Mouse (Mus musculus) left cerebral cortex, postnatal 25 days (tissue): ENCODE results near the gene Fer. TPM values are rescaled to one million over a fixed set of nuclear protein-coding genes. Genes with fewer than 3 reads are reported as not detected.

ENCODE experiments used
- DNase-seq, 2 experiments: peaks; one replicate each; pipeline ENCODE4 v3.0.0; 2022; ENCODE audit warnings: low spot score in 2 of 2, mixed read lengths in 1 of 2
- intact Hi-C: fragments of 180-260 bp; cut with DNase I; formaldehyde crosslinking; loops from one replicate; pipeline ENCODE4 v1.15.1; 2025
- total RNA-seq, 2 experiments: library from RNA; stranded (reverse); gene quantifications; 2 replicates each; pipeline ENCODE4 v1.2.3; 2021

The Fer gene
- total RNA-seq, 2 experiments from 2014 or later, result 29.8 to 30.1 TPM

- DNase-seq, result no peak
Observed at GRCm38 (mm10) chr17:63970239-63970638, 107.4 kb downstream of the Fer start.

GRCm38 (mm10) chr17:63970939-63971338 lies 108.1 kb downstream of the Fer start:
- intact Hi-C loops, result no loop called here
- DNase-seq, result no peak

More at GRCm38 (mm10) chr17:63970239-63970638, 107.4 kb downstream of the Fer start:
- intact Hi-C loops, result no loop called here

GRCm38 (mm10) chr17:63972181-63972580 lies 109.3 kb downstream of the Fer start:
- intact Hi-C loops, result no loop called here
- no peak for DNase-seq

GRCm38 (mm10) chr17:63973806-63974205 lies 110.9 kb downstream of the Fer start:
- intact Hi-C loops, result no loop called here
- DNase-seq, result no peak

- DNase-seq, result no peak
Observed at GRCm38 (mm10) chr17:63974253-63974652, 111.4 kb downstream of the Fer start.

GRCm38 (mm10) chr17:63978794-63979571 lies 116.1 kb downstream of the Fer start:
- intact Hi-C loops, result no loop called here

More at GRCm38 (mm10) chr17:63974253-63974652, 111.4 kb downstream of the Fer start:
- intact Hi-C loops, result no loop called here

GRCm38 (mm10) chr17:63980167-63980566 lies 117.3 kb downstream of the Fer start:
- no peak for DNase-seq
- intact Hi-C loops, result no loop called here

More at GRCm38 (mm10) chr17:63978794-63979571, 116.1 kb downstream of the Fer start:
- no peak for DNase-seq

GRCm38 (mm10) chr17:63988710-63989109 lies 125.8 kb downstream of the Fer start:
- DNase-seq, result no peak
- intact Hi-C loops, result no loop called here

- DNase-seq, result no peak
- intact Hi-C loops, result no loop called here
Observed at GRCm38 (mm10) chr17:63991160-63991559, 128.3 kb downstream of the Fer start.

- intact Hi-C loops, result no loop called here
- DNase-seq, result no peak
Observed at GRCm38 (mm10) chr17:63995921-63996320, 133.1 kb downstream of the Fer start.

- intact Hi-C loops, result no loop called here
- no peak for DNase-seq
Observed at GRCm38 (mm10) chr17:63997643-63998042, 134.8 kb downstream of the Fer start.

GRCm38 (mm10) chr17:64003444-64003843 lies 140.6 kb downstream of the Fer start:
- intact Hi-C loops, result no loop called here

GRCm38 (mm10) chr17:64005575-64006249 lies 142.8 kb downstream of the Fer start:
- no peak for DNase-seq

More at GRCm38 (mm10) chr17:64003444-64003843, 140.6 kb downstream of the Fer start:
- no peak for DNase-seq

GRCm38 (mm10) chr17:64016606-64017005 lies 153.7 kb downstream of the Fer start:
- intact Hi-C loops, result no loop called here

More at GRCm38 (mm10) chr17:64005575-64006249, 142.8 kb downstream of the Fer start:
- intact Hi-C loops, result no loop called here

GRCm38 (mm10) chr17:64018240-64018639 lies 155.4 kb downstream of the Fer start:
- no peak for DNase-seq
- intact Hi-C loops, result no loop called here

More at GRCm38 (mm10) chr17:64016606-64017005, 153.7 kb downstream of the Fer start:
- no peak for DNase-seq

- intact Hi-C loops, result no loop called here
- DNase-seq, result no peak
Observed at GRCm38 (mm10) chr17:64018870-64019269, 156.0 kb downstream of the Fer start.

- DNase-seq, result peak in 1 of 2 experiments; percentile 15
- intact Hi-C loops, result loop anchor here (10.0 kb wide), 1 partner anchor 355 kb away; no protein-coding TSS in a partner anchor
Observed at GRCm38 (mm10) chr17:64019646-64020045, 156.8 kb downstream of the Fer start.

- intact Hi-C loops, result loop anchor here (10.0 kb wide), 1 partner anchor 348 kb away; no protein-coding TSS in a partner anchor
- DNase-seq, result no peak
Observed at GRCm38 (mm10) chr17:64026485-64026884, 163.6 kb downstream of the Fer start.

GRCm38 (mm10) chr17:64041771-64042170 lies 178.9 kb downstream of the Fer start:
- DNase-seq, result no peak
- intact Hi-C loops, result no loop called here

GRCm38 (mm10) chr17:64045326-64045725 lies 182.5 kb downstream of the Fer start:
- DNase-seq, result peak; percentile 72 to 90
- intact Hi-C loops, result no loop called here

GRCm38 (mm10) chr17:64046557-64046956 lies 183.7 kb downstream of the Fer start:
- intact Hi-C loops, result no loop called here
- DNase-seq, result no peak
